Mouse (Mus musculus) forebrain, postnatal 0 days (tissue): ENCODE results near the gene Cnnm1. TPM values are rescaled to one million over a fixed set of nuclear protein-coding genes. Genes with fewer than 3 reads are reported as not detected.
A peak's percentile ranks its signal among the peaks of the same experiment; 100 is the strongest.
"Not testable (repeated sequence)": the region's sequence is repeated elsewhere in the genome, so short reads cannot be mapped to it uniquely, and the experiment has no call there.

Source experiments
- ATAC-seq: fragments of 200-750 bp; cut with Nextera tagmentation; 2 replicates; pipeline ENCODE4 v1.8.0; 2017; ENCODE audit warnings: mild to moderate bottlenecking, moderate library complexity
- DNase-seq: peaks from one replicate; pipeline ENCODE4 v3.0.0-alpha.2; 2015
- H3K27ac ChIP-seq: fragments of 300-500 bp; sonication (generic); 2 replicates; pipeline ENCODE4 v1.5.1; 2014; ENCODE audit warnings: low read depth, mild to moderate bottlenecking, antibody characterized with exemption, low read length, moderate library complexity, mixed read lengths
- H3K27me3 ChIP-seq: fragments of 300-500 bp; sonication (generic); 2 replicates; pipeline ENCODE4 v1.6.1; 2014; ENCODE audit warnings: mild to moderate bottlenecking, low read length, mixed read lengths; ENCODE audit not compliant: insufficient read depth
- H3K36me3 ChIP-seq: fragments of 300-500 bp; sonication (generic); 2 replicates; pipeline ENCODE4 v1.6.1; 2014; ENCODE audit warnings: mild to moderate bottlenecking, moderate library complexity; ENCODE audit not compliant: insufficient read depth
- H3K4me1 ChIP-seq: fragments of 300-500 bp; sonication (generic); 2 replicates; pipeline ENCODE4 v1.6.1; 2014; ENCODE audit warnings: antibody characterized with exemption; ENCODE audit not compliant: insufficient read depth
- H3K4me2 ChIP-seq: fragments of 300-500 bp; sonication (generic); 2 replicates; pipeline ENCODE4 v1.6.1; 2014; ENCODE audit warnings: low read depth, mild to moderate bottlenecking, moderate library complexity
- H3K4me3 ChIP-seq: fragments of 300-500 bp; sonication (generic); 2 replicates; pipeline ENCODE4 v1.5.1; 2014; ENCODE audit warnings: low read depth, low read length, mixed read lengths
- H3K9ac ChIP-seq: fragments of 300-500 bp; sonication (generic); 2 replicates; pipeline ENCODE4 v1.6.1; 2014; ENCODE audit warnings: mild to moderate bottlenecking
- H3K9me3 ChIP-seq: fragments of 300-500 bp; sonication (generic); 2 replicates; pipeline ENCODE4 v1.6.1; 2016; ENCODE audit warnings: low read length
- CTCF ChIP-seq: sonication (generic); IDR thresholded peaks from 2 replicates; pipeline ENCODE4 v1.5.1; 2016; ENCODE audit warnings: antibody characterized with exemption, control low read depth, low read depth
- WGBS: fragments of 180-500 bp; shearing (Covaris S2); extraction: QIAGEN DNeasy Blood & Tissue Kit; methylation state at CpG from one replicate; pipeline ENCODE4 v1.1.7; 2014; 5-methylcytosine and 5-hydroxymethylcytosine counted together
- polyA plus RNA-seq: library from polyadenylated mRNA; unstranded; fragments of >200 nt; fragmentation: Nextera tagmentation; extraction: Ambion mirVana; gene quantifications from 2 replicates; pipeline ENCODE4 v1.2.1, GENCODE M21; 2015
- total RNA-seq: library from RNA; depleted of rRNA; stranded (reverse); fragments of >200 nt; gene quantifications from 2 replicates; pipeline ENCODE4 v1.2.3, GENCODE M21; 2014

Cnnm1 gene
- total and polyA plus RNA-seq, 2 experiments from 2014 or later: 2.1 to 7.6 TPM

DNA sequence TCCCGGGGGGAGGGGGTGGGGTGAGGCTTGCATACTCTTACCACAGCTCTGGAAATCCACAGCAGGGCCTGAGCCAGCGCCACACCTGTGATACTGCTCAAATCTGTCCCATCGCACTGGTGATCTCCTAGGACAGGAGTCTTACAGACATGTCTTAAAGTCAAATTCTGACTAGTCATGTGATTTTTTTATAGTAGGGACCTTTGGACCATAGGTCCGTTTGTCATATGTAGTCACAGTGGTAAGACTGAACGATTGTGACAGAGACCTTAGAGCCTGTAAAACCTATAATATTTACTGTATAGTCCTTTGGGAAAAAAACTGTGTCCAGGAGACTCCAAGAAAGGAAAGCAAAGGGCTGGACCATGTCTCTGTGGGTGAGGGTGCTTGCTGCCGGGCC lies 53.6 kb downstream of the Cnnm1 start:
- WGBS: 83% methylated on average over 6 of the region's 6 CpGs
- ATAC-seq (no peak), DNase-seq (no peak)
- H3K36me3 ChIP-seq: peaks cover 14% of the 10 kb centered on the region; the same call in 1 of the 2 replicates
- no peak overlapping the region for H3K27ac ChIP-seq
- H3K4me3 ChIP-seq: no peak overlapping the region
- no peaks in the 10 kb centered on the region for H3K4me1 ChIP-seq
- H3K4me2 ChIP-seq: no peak overlapping the region
- H3K27me3 ChIP-seq: no peaks in the 10 kb centered on the region
- no peaks in the 10 kb centered on the region for H3K9me3 ChIP-seq
- H3K9ac ChIP-seq: no peak overlapping the region
- TF ChIP-seq CTCF: no peak

DNA sequence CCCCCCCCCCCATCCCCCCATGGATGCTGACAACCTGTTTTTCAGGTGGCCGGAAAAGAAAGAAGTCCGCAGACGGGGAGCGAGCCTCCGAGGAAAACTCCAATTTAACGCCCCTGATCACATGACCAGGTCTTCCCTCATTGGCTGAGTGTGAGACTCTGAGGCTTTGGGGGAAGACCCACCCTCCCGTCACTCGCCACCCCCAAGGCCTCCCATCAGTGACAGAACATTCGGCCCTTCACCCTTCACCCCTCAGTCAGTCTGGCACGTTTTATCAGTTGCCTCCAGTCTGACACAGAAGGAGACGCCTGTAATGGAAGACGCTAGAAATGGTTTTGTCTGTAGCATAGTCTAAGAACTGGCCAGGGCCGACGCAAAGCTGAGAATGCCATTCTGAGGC lies 54.7 kb downstream of the Cnnm1 start:
- DNase-seq (no peak), ATAC-seq (no peak)
- Histone ChIP-seq H3K4me3 (0 out of 2 replicates have a peak overlapping the region, but pooled peaks have one; percentile 9), H3K4me2 (peak overlapping the region; percentile 44), H3K4me1 (no peaks in the 10 kb centered on the region), H3K36me3 (peaks cover 17% of the 10 kb centered on the region), H3K27ac (no peak overlapping the region), H3K27me3 (no peaks in the 10 kb centered on the region), H3K9me3 (no peaks in the 10 kb centered on the region), H3K9ac (no peak overlapping the region)
- no peak for TF ChIP-seq CTCF
- WGBS: 20% methylated on average over 14 of the region's 14 CpGs

DNA sequence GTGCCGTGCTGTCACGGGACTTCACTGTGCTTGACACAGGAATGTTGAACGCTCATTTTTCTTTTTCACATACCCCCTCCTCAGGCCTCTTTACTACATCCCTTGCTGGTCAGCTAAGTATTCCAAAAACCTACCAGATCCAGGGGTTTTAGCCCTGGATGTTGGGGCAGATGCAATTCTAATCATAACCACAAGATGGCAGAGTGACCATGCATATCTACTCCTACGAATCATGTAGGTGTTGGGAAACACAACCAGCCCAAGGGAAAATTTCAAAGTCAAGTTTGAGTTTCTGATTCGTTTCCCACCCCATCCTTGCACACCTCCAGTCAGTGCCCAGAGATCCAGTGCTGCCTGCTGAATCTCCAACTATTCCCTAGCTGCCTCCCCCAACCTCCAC lies 55.6 kb downstream of the Cnnm1 start:
- DNase-seq (peak; percentile 79), ATAC-seq (no peak)
- peaks cover 25% of the 10 kb centered on the region for H3K36me3 ChIP-seq
- H3K27ac ChIP-seq: no peak overlapping the region
- no peaks in the 10 kb centered on the region for H3K9me3 ChIP-seq
- peak; percentile 88 for TF ChIP-seq CTCF
- no peak overlapping the region for H3K4me2 ChIP-seq
- H3K4me3 ChIP-seq: no peak overlapping the region
- no peaks in the 10 kb centered on the region for H3K4me1 ChIP-seq
- H3K27me3 ChIP-seq: no peaks in the 10 kb centered on the region
- WGBS: 22% methylated on average over 5 of the region's 5 CpGs
- H3K9ac ChIP-seq: no peak overlapping the region

DNA sequence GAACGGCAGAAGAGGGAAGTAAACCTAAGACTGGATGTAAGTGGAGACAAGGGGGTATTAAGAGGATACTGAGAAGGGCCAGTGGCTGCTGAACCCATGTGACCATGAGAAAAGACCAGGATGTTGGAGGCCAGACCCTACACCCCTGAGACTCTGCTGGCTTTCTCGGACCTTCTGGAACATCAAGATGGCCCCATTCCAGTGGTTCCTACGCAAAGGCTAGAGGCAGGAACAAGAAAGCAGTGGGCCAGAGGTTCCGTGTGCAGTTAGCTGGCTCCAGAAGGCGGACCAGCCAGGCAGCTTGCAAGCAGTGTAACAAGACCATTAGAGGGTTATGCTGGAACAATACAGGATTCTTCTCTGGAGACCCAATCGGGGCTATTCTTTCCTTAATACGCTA lies 57.2 kb downstream of the Cnnm1 start:
- no peak overlapping the region for H3K4me3 ChIP-seq
- no peaks in the 10 kb centered on the region for H3K9me3 ChIP-seq
- H3K27me3 ChIP-seq: no peaks in the 10 kb centered on the region
- no peak for DNase-seq
- no peak overlapping the region for H3K27ac ChIP-seq
- H3K36me3 ChIP-seq: peaks cover 31% of the 10 kb centered on the region
- no peak overlapping the region for H3K9ac ChIP-seq
- H3K4me2 ChIP-seq: no peak overlapping the region
- no peaks in the 10 kb centered on the region for H3K4me1 ChIP-seq
- 84% methylated on average over 7 of the region's 7 CpGs for WGBS
- ATAC-seq: no peak
- TF ChIP-seq CTCF: no peak

DNA sequence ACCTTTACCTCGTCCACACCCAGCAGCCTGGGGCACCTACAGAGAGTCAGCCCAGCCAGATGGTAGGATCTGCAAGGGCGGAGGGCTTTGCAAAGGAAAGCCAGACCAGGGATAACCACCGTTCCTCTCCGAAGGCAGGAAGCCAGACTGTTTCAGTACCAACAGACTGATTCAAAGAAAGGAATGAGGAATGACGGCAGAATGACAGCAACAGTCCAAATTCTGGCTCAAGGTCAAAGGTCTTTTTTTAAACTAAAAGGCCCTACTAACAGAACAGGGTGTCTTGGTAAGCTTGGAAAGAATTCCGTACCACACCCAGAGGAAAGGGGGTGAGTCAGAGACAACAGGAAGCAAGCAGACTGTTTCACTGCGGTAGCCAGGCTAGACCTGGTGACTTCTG lies 58.6 kb downstream of the Cnnm1 start:
- 90% methylated on average over 7 of the region's 7 CpGs for WGBS
- no peak for DNase-seq
- Histone ChIP-seq H3K36me3 (peaks cover 24% of the 10 kb centered on the region), H3K4me3 (no peak overlapping the region), H3K27me3 (no peaks in the 10 kb centered on the region), H3K4me1 (no peaks in the 10 kb centered on the region), H3K4me2 (no peak overlapping the region), H3K27ac (no peak overlapping the region), H3K9me3 (no peaks in the 10 kb centered on the region), H3K9ac (no peak overlapping the region)
- no peak for TF ChIP-seq CTCF
- ATAC-seq: no peak

DNA sequence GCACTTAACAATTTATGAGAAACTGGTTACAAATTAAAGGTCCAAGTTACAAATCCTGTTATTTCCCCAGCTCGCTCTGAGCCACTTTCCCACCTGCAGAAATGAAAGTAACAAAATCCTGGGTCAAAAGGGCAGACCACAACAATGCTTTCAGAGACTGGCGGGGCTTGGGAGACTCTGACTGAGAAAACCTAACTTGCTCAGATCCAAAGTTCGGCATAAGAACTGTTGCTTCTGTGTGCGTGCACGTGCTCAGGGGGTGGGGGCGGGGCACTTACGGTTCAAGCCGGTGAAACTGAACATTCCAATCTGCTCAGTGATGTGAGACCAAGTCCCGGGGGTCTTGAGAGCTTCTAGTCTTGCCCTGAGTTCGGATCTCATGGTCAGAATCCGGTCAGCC lies 62.4 kb downstream of the Cnnm1 start:
- DNase-seq (no peak), ATAC-seq (no peak)
- Histone ChIP-seq H3K4me3 (no peak overlapping the region), H3K27ac (no peak overlapping the region), H3K4me1 (no peaks in the 10 kb centered on the region), H3K9ac (no peak overlapping the region), H3K4me2 (no peak overlapping the region), H3K27me3 (no peaks in the 10 kb centered on the region), H3K36me3 (peaks cover 44% of the 10 kb centered on the region), H3K9me3 (no peaks in the 10 kb centered on the region)
- no peak for TF ChIP-seq CTCF
- WGBS: 82% methylated on average over 11 of the region's 11 CpGs

DNA sequence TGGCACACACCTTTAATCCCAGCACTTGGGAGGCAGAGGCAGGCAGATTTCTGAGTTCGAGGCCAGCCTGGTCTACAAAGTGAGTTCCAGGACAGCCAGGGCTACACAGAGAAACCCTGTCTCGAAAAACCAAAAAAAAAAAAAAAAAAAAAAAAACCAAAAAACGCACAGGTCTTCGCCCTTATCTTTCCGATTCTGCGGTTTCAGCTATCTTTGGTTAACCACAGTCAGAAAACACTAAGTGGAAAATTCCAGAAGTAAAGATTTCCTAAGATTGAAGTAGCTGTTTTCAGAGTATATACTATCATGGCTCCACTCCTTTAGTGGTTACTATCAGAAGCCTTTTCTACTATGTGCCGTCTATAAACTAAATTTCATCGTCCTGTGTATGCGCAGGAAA lies 63.4 kb downstream of the Cnnm1 start:
- not testable (repeated sequence) for H3K27ac ChIP-seq, DNase-seq, ATAC-seq, H3K4me1 ChIP-seq, H3K4me2 ChIP-seq, H3K4me3 ChIP-seq, H3K27me3 ChIP-seq, H3K9me3 ChIP-seq, H3K9ac ChIP-seq
- WGBS: 98% methylated on average over 8 of the region's 9 CpGs
- H3K36me3 ChIP-seq: peaks cover 47% of the 10 kb centered on the region

DNA sequence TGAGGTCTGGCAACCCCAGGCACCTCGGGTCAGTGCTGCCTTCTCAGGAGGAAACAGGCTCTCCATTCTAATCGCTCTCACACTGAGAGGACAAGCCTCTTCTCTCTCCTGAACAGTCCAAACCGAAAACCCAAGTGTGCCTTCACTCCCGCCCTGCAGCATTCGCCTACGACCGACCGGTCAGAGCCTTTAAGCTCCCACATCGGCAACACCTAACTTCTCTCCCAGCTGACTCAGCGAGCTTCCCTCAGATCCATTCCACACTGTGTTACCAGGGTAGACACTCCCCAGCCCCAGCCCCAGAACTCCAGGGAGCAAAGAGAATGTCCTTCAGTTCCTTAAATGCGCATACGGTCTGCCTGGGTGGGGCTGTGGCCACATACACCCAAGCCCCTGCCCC lies 65.2 kb downstream of the Cnnm1 start:
- Histone ChIP-seq H3K27me3 (no peaks in the 10 kb centered on the region), H3K4me2 (no peak overlapping the region), H3K4me3 (no peak overlapping the region), H3K9me3 (no peaks in the 10 kb centered on the region), H3K27ac (no peak overlapping the region), H3K36me3 (peaks cover 48% of the 10 kb centered on the region), H3K4me1 (no peaks in the 10 kb centered on the region), H3K9ac (no peak overlapping the region)
- no peak for TF ChIP-seq CTCF
- DNase-seq (no peak), ATAC-seq (no peak)
- WGBS: 93% methylated on average over 12 of the region's 12 CpGs
